Mouse (Mus musculus): ENCODE results near the gene Rpl26.
A peak's percentile ranks its signal among the peaks of the same experiment; 100 is the strongest.
"Not testable (repeated sequence)": the region's sequence is repeated elsewhere in the genome, so short reads cannot be mapped to it uniquely, and the experiment has no call there.

Rpl26 gene

GRCm38 (mm10) chr11:68914566-68914965, 13.2 kb downstream of the Rpl26 start:
- DNase-seq (ENCODE audit: low read depth, low spot score), result no peak

DNA sequence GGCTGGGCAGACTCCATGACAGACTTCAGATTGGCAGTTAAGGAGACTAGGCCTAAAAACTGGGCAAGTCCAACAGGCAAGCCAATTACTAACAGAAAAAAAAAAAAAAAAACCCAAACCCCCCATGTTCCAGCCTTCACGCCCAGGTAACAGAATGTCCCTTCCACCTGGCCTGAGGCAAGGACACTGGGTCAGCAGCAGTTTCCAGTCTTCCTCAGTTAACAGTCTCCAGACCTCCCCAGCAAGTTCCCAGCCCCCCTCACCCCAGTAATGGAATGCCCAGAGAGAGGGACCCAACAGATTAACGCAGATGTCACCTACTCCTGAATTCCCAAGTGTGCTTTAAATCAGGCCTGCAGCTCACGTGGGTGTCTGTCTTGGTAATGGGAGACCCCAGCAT, 21.8 kb downstream of the Rpl26 start:
- DNase-seq (ENCODE audit: low read depth, low spot score), result no peak

- DNase-seq (ENCODE audit: low read depth, low spot score), result no peak
Measured at GRCm38 (mm10) chr11:68924749-68925148, 23.4 kb downstream of the Rpl26 start.

- no peak for DNase-seq (ENCODE audit: low read depth, low spot score)
Measured at GRCm38 (mm10) chr11:68926981-68927380, 25.6 kb downstream of the Rpl26 start, which contains the start of gene Odf4. Odf4 (minus strand) TSS chr11:68927081.

GRCm38 (mm10) chr11:68929947-68930346, 28.6 kb downstream of the Rpl26 start:
- no peak for DNase-seq (ENCODE audit: low read depth, low spot score)

GRCm38 (mm10) chr11:68933885-68934507, 32.6 kb downstream of the Rpl26 start:
- no peak for DNase-seq (ENCODE audit: low read depth, low spot score)

DNA sequence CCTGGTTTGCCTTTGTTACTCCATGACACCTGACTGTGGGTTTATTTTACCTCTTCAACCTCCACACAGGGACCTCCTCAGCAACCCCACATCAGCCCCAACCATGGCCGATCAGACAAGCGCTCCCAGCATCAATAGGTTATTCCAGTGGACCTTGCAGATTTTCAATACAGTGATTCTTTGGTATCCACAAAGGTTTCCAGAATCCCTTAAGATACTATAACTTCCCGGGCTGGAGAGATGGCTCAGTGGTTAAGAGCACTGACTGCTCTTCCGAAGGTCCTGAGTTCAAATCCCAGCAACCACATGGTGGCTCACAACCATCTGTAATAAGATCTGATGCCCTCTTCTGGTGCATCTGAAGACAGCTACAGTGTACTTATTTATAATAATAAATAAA, 35.6 kb downstream of the Rpl26 start:
- not testable (repeated sequence) for DNase-seq (ENCODE audit: low read depth, low spot score)

GRCm38 (mm10) chr11:68939451-68940304, 38.3 kb downstream of the Rpl26 start:
- DNase-seq (ENCODE audit: low read depth, low spot score), result peak; percentile 81

DNA sequence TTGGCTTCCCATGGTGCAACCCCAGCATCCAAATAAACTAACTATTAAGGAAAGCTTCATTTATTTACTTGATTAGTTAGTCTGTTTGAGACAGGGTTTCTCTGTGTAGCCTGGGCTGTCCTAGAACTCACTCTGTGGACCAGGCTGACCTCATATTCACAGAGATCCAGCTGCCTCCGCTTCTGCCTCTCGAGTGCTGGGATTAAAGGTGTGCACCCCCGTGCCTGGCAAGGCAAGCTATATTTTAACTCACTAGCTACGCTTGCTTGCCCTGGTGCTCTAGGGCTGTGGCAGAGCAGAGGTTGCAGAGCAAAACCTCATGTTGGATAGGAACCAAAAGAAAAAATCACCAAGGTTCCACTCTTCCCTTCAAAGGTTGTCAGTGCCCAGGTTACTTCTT, 39.1 kb downstream of the Rpl26 start:
- no peak for DNase-seq (ENCODE audit: low read depth, low spot score)

GRCm38 (mm10) chr11:68942731-68943130, 41.3 kb downstream of the Rpl26 start:
- DNase-seq (ENCODE audit: low read depth, low spot score), result no peak

- no peak for DNase-seq (ENCODE audit: low read depth, low spot score)
Measured at GRCm38 (mm10) chr11:68945245-68945644, 43.9 kb downstream of the Rpl26 start.

DNA sequence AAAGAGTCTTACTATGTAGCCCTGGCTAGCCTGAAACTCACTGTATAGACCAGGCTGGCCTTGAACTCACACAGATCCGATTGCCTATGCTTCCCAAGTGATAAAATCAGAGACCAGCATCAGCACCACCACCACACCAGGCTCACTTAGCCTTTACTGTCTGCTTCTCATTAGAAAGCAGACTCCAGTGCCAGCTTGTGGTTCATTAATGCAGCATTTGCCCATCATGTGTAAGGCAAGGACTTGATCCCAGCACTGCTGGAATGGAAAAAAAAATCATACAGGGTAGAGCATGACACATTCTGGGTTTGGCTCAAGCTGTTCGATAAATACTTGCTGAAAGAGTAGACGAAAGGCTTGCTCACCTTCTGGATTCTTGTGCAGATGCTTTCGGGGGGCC, 44.6 kb downstream of the Rpl26 start:
- no peak for DNase-seq (ENCODE audit: low read depth, low spot score)

- no peak for DNase-seq (ENCODE audit: low read depth, low spot score)
Measured at GRCm38 (mm10) chr11:68946806-68947440, 45.5 kb downstream of the Rpl26 start.

DNA sequence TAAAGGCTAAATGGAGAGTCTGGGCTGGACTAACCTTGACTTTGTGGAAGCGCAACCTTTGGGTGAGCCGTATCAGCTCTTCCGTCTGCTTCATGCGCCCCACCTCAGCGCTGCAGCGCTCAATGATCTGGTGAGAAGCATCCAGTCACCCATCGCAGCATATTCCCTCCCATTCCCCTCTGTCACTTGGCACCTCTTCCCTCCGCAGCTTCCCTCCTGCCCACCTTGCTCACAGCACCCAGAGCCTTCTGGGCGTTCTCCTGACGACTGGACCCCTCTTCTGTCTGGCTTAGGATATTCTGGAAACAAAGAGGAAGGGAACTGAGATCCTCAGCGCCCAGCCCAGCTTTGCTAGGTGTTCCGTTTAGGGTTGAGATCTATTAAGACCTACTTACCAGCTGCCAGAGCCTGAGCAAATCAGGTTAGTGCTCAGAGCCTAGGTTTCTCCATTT, 46.2 kb downstream of the Rpl26 start:
- DNase-seq (ENCODE audit: low read depth, low spot score), result no peak

- no peak for DNase-seq (ENCODE audit: low read depth, low spot score)
Measured at GRCm38 (mm10) chr11:68953903-68954302, 52.5 kb downstream of the Rpl26 start.

- no peak for DNase-seq (ENCODE audit: low read depth, low spot score)
Measured at GRCm38 (mm10) chr11:68954408-68954807, 53.0 kb downstream of the Rpl26 start.

DNA sequence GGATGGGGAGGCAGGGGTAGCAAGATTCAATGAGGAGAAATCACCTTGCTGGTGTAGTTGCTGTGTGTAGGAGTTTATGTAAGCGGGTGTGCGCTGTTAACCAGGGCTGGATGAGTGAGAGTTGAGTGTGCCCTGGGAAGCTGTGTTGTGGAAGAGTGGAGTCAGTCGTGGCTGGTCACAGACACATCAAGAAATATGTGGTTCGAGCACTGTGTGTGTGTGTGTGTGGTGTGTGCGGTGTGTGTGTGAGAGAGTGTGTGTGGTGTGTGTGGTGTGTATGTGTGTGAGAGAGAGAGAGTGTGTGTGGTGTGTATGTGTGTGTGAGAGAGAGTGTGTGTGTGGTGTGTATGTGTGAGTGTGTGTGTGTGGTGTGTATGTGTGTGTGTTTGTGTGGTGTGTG, 54.1 kb downstream of the Rpl26 start:
- DNase-seq (ENCODE audit: low read depth, low spot score), result no peak

DNA sequence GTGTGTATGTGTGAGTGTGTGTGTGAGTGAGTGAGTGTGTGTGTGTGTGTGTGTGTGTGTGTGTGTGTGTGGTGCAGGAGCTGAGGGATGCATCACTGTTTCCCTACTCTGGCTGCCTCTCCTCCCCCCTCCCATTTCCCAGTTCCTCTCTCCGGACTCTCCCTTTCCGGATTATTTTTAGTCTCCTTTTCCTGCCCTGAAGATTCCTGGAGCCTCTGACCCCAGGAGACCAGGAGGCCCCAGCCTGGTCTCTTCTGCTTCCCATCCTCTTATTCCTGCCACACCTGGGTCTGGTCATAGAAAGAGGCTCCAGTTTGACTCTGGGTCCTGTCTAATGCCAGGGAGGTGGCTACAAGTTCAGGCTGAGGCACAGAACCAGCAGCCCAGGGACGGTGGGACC, 54.7 kb downstream of the Rpl26 start:
- DNase-seq (ENCODE audit: low read depth, low spot score), result no peak

Measured in retina, adult 2 months (tissue).